In the genomic region with DNA sequence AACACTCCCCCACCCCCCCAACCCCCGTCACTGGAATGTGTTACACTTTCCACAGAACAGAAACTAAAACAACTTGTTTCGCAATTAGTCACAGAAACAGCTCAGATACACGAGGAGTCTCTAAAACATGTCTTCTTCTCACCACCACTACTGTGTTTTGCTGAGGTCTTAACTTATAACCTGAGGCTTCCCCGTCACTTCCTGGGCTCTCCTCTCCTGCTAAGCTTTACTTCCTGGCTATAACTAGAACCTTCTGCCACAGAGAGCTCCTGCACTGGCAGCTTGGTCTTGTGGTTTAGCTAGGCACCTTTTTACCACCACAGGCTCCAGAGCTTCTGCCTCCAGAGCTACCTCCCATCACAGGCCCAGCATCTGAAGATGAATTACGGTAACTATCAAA, we compare ENCODE assay signal across 15 mouse cellular contexts. TPM values are rescaled to one million over a fixed set of nuclear protein-coding genes. Genes with fewer than 3 reads are reported as not detected.
DNase-seq lines count a peak whose midpoint lies in the region; ATAC-seq and TF ChIP-seq lines count a peak whose summit lies in the region.
"Had no signal": no experiment of that assay in that cellular context is flagged by ENCODE, and none has a peak within 500 bp of the region (broad histone marks: within the 10 kb centered on the region; RNA-seq: fewer than 3 reads in every experiment).

No protein-coding gene starts in this region.

- H3K27ac ChIP-seq in liver, embryonic 13.5 days = 0 out of 2 replicates have a peak overlapping the region, but pooled peaks have one; percentile 29
- no peak overlapping the region for H3K27ac ChIP-seq in liver, embryonic 12.5 days
- H3K27ac ChIP-seq in liver, embryonic 16.5 days (ENCODE audit: low read length) = peak overlapping the region; percentile 21
- peak overlapping the region; percentile 64 for H3K27ac ChIP-seq in thymus, adult 2 months (ENCODE audit: control insufficient read depth, insufficient read depth, low read length)
- H3K27ac ChIP-seq: embryonic facial prominence, embryonic 12.5 days had no signal

- no peak for DNase-seq in liver, embryonic 13.5 days
- DNase-seq in NIH3T3 (ENCODE audit: low read depth) = peak; percentile 70
- DNase-seq in thymus, adult 2 months = peak; percentile 41
- no peak for DNase-seq in left cerebral cortex, postnatal 10 days (ENCODE audit: extremely low spot score in 1 of 2, low spot score in 2 of 2)
- DNase-seq in layer of hippocampus, adult 18-20 months (ENCODE audit: low spot score in 2 of 2) = no peak
- DNase-seq in left cerebral cortex, postnatal 25 days (ENCODE audit: low spot score in 2 of 2) = no peak
- DNase-seq: cerebellum, adult 18-20 months; heart, adult 18-20 months; lung, embryonic 14.5 days; midbrain, embryonic 14.5 days had no signal

- no peak overlapping the region for H3K4me3 ChIP-seq in liver, embryonic 13.5 days (replicated peaks)
- no peak overlapping the region for H3K4me3 ChIP-seq in liver, embryonic 12.5 days
- no peak overlapping the region for H3K4me3 ChIP-seq in liver, embryonic 16.5 days (ENCODE audit: low read depth, low read length)
- H3K4me3 ChIP-seq in thymus, adult 2 months (ENCODE audit: control insufficient read depth, insufficient read depth, low read length) = no peak overlapping the region
- H3K4me3 ChIP-seq: embryonic facial prominence, embryonic 12.5 days had no signal

- no peak for TF ChIP-seq CTCF in thymus, adult 2 months (IDR thresholded peaks at IDR 0.05; ENCODE audit: borderline replicate concordance, control insufficient read depth, extremely low read depth, insufficient read depth, low read length, poor library complexity)

- H3K9ac ChIP-seq in liver, embryonic 13.5 days = no peak overlapping the region
- no peak overlapping the region for H3K9ac ChIP-seq in liver, embryonic 12.5 days
- no peak overlapping the region for H3K9ac ChIP-seq in liver, embryonic 16.5 days (ENCODE audit: low read depth, low read length)
- H3K9ac ChIP-seq: embryonic facial prominence, embryonic 12.5 days; lung, embryonic 14.5 days had no signal

- H3K4me2 ChIP-seq in liver, embryonic 13.5 days = no peak overlapping the region
- H3K4me2 ChIP-seq in liver, embryonic 12.5 days = no peak overlapping the region
- no peak overlapping the region for H3K4me2 ChIP-seq in liver, embryonic 16.5 days (ENCODE audit: low read depth, low read length)
- H3K4me2 ChIP-seq: embryonic facial prominence, embryonic 12.5 days; lung, embryonic 14.5 days had no signal

- peaks cover 47% of the 10 kb centered on the region for H3K36me3 ChIP-seq in liver, embryonic 13.5 days
- peaks cover 67% of the 10 kb centered on the region for H3K36me3 ChIP-seq in liver, embryonic 12.5 days
- H3K36me3 ChIP-seq in liver, embryonic 16.5 days (ENCODE audit: control insufficient read depth, insufficient read depth) = peaks cover 10% of the 10 kb centered on the region
- peaks cover 44% of the 10 kb centered on the region for H3K36me3 ChIP-seq in thymus, adult 2 months (ENCODE audit: control insufficient read depth, insufficient read depth, low read length)

- no peaks in the 10 kb centered on the region for H3K9me3 ChIP-seq in liver, embryonic 13.5 days (replicated peaks)
- no peaks in the 10 kb centered on the region for H3K9me3 ChIP-seq in liver, embryonic 12.5 days (replicated peaks)
- no peaks in the 10 kb centered on the region for H3K9me3 ChIP-seq in liver, embryonic 16.5 days (replicated peaks; ENCODE audit: control insufficient read depth, low read length)
- H3K9me3 ChIP-seq: embryonic facial prominence, embryonic 12.5 days; G1E had no signal

- WGBS in liver, embryonic 13.5 days (ENCODE audit: insufficient replicate concordance) = 69% methylated on average over 5 of the region's 5 CpGs
- 67% methylated on average over 5 of the region's 5 CpGs for WGBS in liver, embryonic 12.5 days (ENCODE audit: insufficient replicate concordance)
- 64% methylated on average over 5 of the region's 5 CpGs for WGBS in liver, embryonic 16.5 days (ENCODE audit: insufficient replicate concordance)
- WGBS in thymus, adult 2 months = 38% methylated on average over 5 of the region's 5 CpGs

- no peak for TF ChIP-seq POLR2A in thymus, adult 2 months (IDR thresholded peaks at IDR 0.05; ENCODE audit: control insufficient read depth, extremely low read depth, insufficient read depth, low read length, poor library complexity)

- no peak for ATAC-seq in liver, embryonic 13.5 days (ENCODE audit: low read depth)
- no peak for ATAC-seq in liver, embryonic 12.5 days
- no peak for ATAC-seq in liver, embryonic 16.5 days (ENCODE audit: low read depth)
- ATAC-seq: forebrain, embryonic 16.5 days had no signal

- no peaks in the 10 kb centered on the region for H3K27me3 ChIP-seq in liver, embryonic 13.5 days
- H3K27me3 ChIP-seq in liver, embryonic 12.5 days (replicated peaks) = no peaks in the 10 kb centered on the region
- H3K27me3 ChIP-seq in liver, embryonic 16.5 days (ENCODE audit: control insufficient read depth, insufficient read depth, low read depth, low read length) = no peaks in the 10 kb centered on the region
- no peaks in the 10 kb centered on the region for H3K27me3 ChIP-seq in thymus, adult 2 months (ENCODE audit: control insufficient read depth, insufficient read depth, low read length)
- H3K27me3 ChIP-seq: embryonic facial prominence, embryonic 12.5 days had no signal

- H3K4me1 ChIP-seq in liver, embryonic 13.5 days (replicated peaks) = peaks cover 33% of the 10 kb centered on the region
- H3K4me1 ChIP-seq in liver, embryonic 12.5 days = peaks cover 35% of the 10 kb centered on the region
- peaks cover 2% of the 10 kb centered on the region for H3K4me1 ChIP-seq in liver, embryonic 16.5 days (ENCODE audit: control insufficient read depth, low read depth, low read length)
- H3K4me1 ChIP-seq in thymus, adult 2 months (replicated peaks; ENCODE audit: control insufficient read depth, insufficient read depth, low read length) = peaks cover 18% of the 10 kb centered on the region
- H3K4me1 ChIP-seq: embryonic facial prominence, embryonic 12.5 days had no signal

- intact Hi-C loops in left cerebral cortex, postnatal 10 days (cut with DNase I) = no loop called here
- intact Hi-C loops in left cerebral cortex, postnatal 25 days (cut with DNase I) = no loop called here

RNA-seq across cellular contexts. Expression of gene Npc2, which starts 10.4 kb away (rescaled TPM):
- polyA plus RNA-seq in liver, embryonic 13.5 days (2015; fragmentation: Nextera tagmentation; extraction: Ambion mirVana) = 23.5 and 24.5 TPM in 2 replicates
- polyA plus RNA-seq in liver, embryonic 12.5 days (2016; fragmentation: Nextera tagmentation; extraction: Ambion mirVana) = 23.6 and 24.0 TPM in 2 replicates
- polyA plus RNA-seq in liver, embryonic 16.5 days (2015; fragmentation: Nextera tagmentation; extraction: Ambion mirVana) = 26.9 and 27.9 TPM in 2 replicates
- polyA plus RNA-seq in thymus, adult 2 months (2012; rRNA removed) = 249 and 256 TPM in 2 replicates
- 10 to 100 TPM; 27.3 to 30.1 TPM for total RNA-seq in left cerebral cortex, postnatal 10 days (2021)
- 10 to 100 TPM; 27.2 to 28.9 TPM for total RNA-seq in layer of hippocampus, adult 18-20 months (2021)
- 10 to 100 TPM; 27.3 to 32.2 TPM for total RNA-seq in left cerebral cortex, postnatal 25 days (2021)

RNA-seq across cellular contexts. Expression of gene Isca2, which starts 10.5 kb away (rescaled TPM):
- 105 and 111 TPM in 2 replicates for polyA plus RNA-seq in liver, embryonic 13.5 days (2015; fragmentation: Nextera tagmentation; extraction: Ambion mirVana)
- polyA plus RNA-seq in liver, embryonic 12.5 days (2016; fragmentation: Nextera tagmentation; extraction: Ambion mirVana) = 116 and 123 TPM in 2 replicates
- 94.7 and 96.2 TPM in 2 replicates for polyA plus RNA-seq in liver, embryonic 16.5 days (2015; fragmentation: Nextera tagmentation; extraction: Ambion mirVana)
- 60.6 and 64.2 TPM in 2 replicates for polyA plus RNA-seq in thymus, adult 2 months (2012; rRNA removed)
- 10 to 100 TPM; 47.4 to 51.2 TPM for total RNA-seq in left cerebral cortex, postnatal 10 days (2021)
- 10 to 100 TPM; 59.3 to 60.2 TPM for total RNA-seq in layer of hippocampus, adult 18-20 months (2021)
- total RNA-seq in left cerebral cortex, postnatal 25 days (2021) = 10 to 100 TPM; 51.5 to 61.1 TPM

Comparison
In these comparisons a context has a peak if more than half of its experiments do, and no peak if none do; other contexts are left out.
1. DNase-seq: peak in NIH3T3 (single experiment) and thymus, adult 2 months (single experiment); none in liver, embryonic 13.5 days (single experiment), left cerebral cortex, postnatal 10 days (0 of 2), layer of hippocampus, adult 18-20 months (0 of 2) and left cerebral cortex, postnatal 25 days (0 of 2).